Mouse (Mus musculus) midbrain, embryonic 15.5 days (tissue): ENCODE results near the gene Lipf. TPM values are rescaled to one million over a fixed set of nuclear protein-coding genes. Genes with fewer than 3 reads are reported as not detected.

Experiments used
- ATAC-seq: fragments of 200-750 bp; cut with Nextera tagmentation; replicated peaks from 2 replicates; pipeline ENCODE4 v1.8.0; 2017; ENCODE audit warnings: moderate TSS enrichment
- H3K27ac ChIP-seq: fragments of 300-500 bp; sonication (generic); 2 replicates; pipeline ENCODE4 v1.5.1; 2015; ENCODE audit warnings: mild to moderate bottlenecking, inconsistent platforms
- H3K27me3 ChIP-seq: fragments of 300-500 bp; sonication (generic); replicated peaks from 2 replicates; pipeline ENCODE4 v1.6.1; 2015; ENCODE audit warnings: inconsistent platforms
- H3K36me3 ChIP-seq: fragments of 300-500 bp; sonication (generic); replicated peaks from 2 replicates; pipeline ENCODE4 v1.6.1; 2015; ENCODE audit warnings: inconsistent platforms
- H3K4me1 ChIP-seq: fragments of 300-500 bp; sonication (generic); 2 replicates; pipeline ENCODE4 v1.6.1; 2015; ENCODE audit warnings: inconsistent platforms
- H3K4me2 ChIP-seq: fragments of 300-500 bp; sonication (generic); 2 replicates; pipeline ENCODE4 v1.6.1; 2015; ENCODE audit warnings: inconsistent platforms, mild to moderate bottlenecking, moderate library complexity
- H3K4me3 ChIP-seq: fragments of 300-500 bp; sonication (generic); 2 replicates; pipeline ENCODE4 v1.5.1; 2015; ENCODE audit warnings: mild to moderate bottlenecking, inconsistent platforms
- H3K9ac ChIP-seq: fragments of 300-500 bp; sonication (generic); 2 replicates; pipeline ENCODE4 v1.6.1; 2015; ENCODE audit warnings: mild to moderate bottlenecking, inconsistent platforms
- H3K9me3 ChIP-seq: fragments of 300-500 bp; sonication (generic); 2 replicates; pipeline ENCODE4 v1.6.1; 2016; ENCODE audit warnings: inconsistent platforms
- WGBS: fragments of 180-500 bp; shearing (Covaris S2); methylation state at CpG from one replicate; pipeline ENCODE4 v1.1.7; 2015; ENCODE audit warnings: mixed read lengths; 5-methylcytosine and 5-hydroxymethylcytosine counted together
- polyA plus RNA-seq: library from polyadenylated mRNA; unstranded; fragments of >200 nt; fragmentation: Nextera tagmentation; extraction: Ambion mirVana; gene quantifications from 2 replicates; pipeline ENCODE4 v1.2.1, GENCODE M21; 2015

Lipf gene
- not detected in 2 replicates for polyA plus RNA-seq

GRCm38 (mm10) chr19:33960887-33961286 lies at the start of gene Lipf:
Gene Lipf (plus strand): TSS chr19:33961187.
- no peaks in the 10 kb centered on the region for H3K36me3 ChIP-seq

GRCm38 (mm10) chr19:33924099-33924498 lies 36.9 kb upstream of the Lipf start:
- no peaks in the 10 kb centered on the region for H3K9me3 ChIP-seq
- H3K27ac ChIP-seq = no peak overlapping the region
- H3K36me3 ChIP-seq = no peaks in the 10 kb centered on the region
- H3K4me3 ChIP-seq = no peak overlapping the region
- no peak overlapping the region for H3K4me2 ChIP-seq
- no peak for ATAC-seq
- H3K27me3 ChIP-seq = no peaks in the 10 kb centered on the region
- no peak overlapping the region for H3K9ac ChIP-seq
- H3K4me1 ChIP-seq = no peaks in the 10 kb centered on the region

More at GRCm38 (mm10) chr19:33960887-33961286, at the start of gene Lipf:
- Histone ChIP-seq H3K9me3 (no peaks in the 10 kb centered on the region), H3K27me3 (no peaks in the 10 kb centered on the region), H3K4me3 (no peak within 1 kb of the TSS), H3K27ac (no peak within 1 kb of the TSS), H3K4me1 (no peaks in the 10 kb centered on the region), H3K9ac (no peak within 1 kb of the TSS), H3K4me2 (no peak within 1 kb of the TSS)
- no peak for ATAC-seq

- 45% methylated on average over 3 of the region's 3 CpGs for whole genome bisulfite sequencing
- Histone ChIP-seq H3K9ac (no peak overlapping the region), H3K27me3 (no peaks in the 10 kb centered on the region), H3K9me3 (no peaks in the 10 kb centered on the region), H3K36me3 (no peaks in the 10 kb centered on the region), H3K4me1 (no peaks in the 10 kb centered on the region), H3K27ac (no peak overlapping the region), H3K4me3 (no peak overlapping the region), H3K4me2 (no peak overlapping the region)
- ATAC-seq = no peak
Observed at GRCm38 (mm10) chr19:33979007-33979406, 18.0 kb downstream of the Lipf start.

- whole genome bisulfite sequencing = 94% methylated on average over 3 of the region's 3 CpGs
- no peak for ATAC-seq
- H3K4me2 ChIP-seq = no peak overlapping the region
- H3K4me3 ChIP-seq = no peak overlapping the region
- H3K9ac ChIP-seq = no peak overlapping the region
- H3K27ac ChIP-seq = no peak overlapping the region
- H3K4me1 ChIP-seq = no peaks in the 10 kb centered on the region
- H3K9me3 ChIP-seq = no peaks in the 10 kb centered on the region
- H3K36me3 ChIP-seq = no peaks in the 10 kb centered on the region
- H3K27me3 ChIP-seq = no peaks in the 10 kb centered on the region
Observed at GRCm38 (mm10) chr19:33983043-33983442, 22.1 kb downstream of the Lipf start.

GRCm38 (mm10) chr19:34008002-34008401 lies 47.0 kb downstream of the Lipf start, which contains the start of gene Lipk:
Gene Lipk (plus strand): TSS chr19:34008290.
- H3K36me3 ChIP-seq = no peaks in the 10 kb centered on the region
- H3K27ac ChIP-seq = no peak within 1 kb of the TSS
- H3K4me3 ChIP-seq = no peak within 1 kb of the TSS
- no peak within 1 kb of the TSS for H3K4me2 ChIP-seq
- H3K27me3 ChIP-seq = no peaks in the 10 kb centered on the region
- no peaks in the 10 kb centered on the region for H3K9me3 ChIP-seq
- WGBS = 89% methylated on average over 6 of the region's 6 CpGs
- no peak for ATAC-seq
- no peaks in the 10 kb centered on the region for H3K4me1 ChIP-seq
- no peak within 1 kb of the TSS for H3K9ac ChIP-seq

- no peak overlapping the region for H3K27ac ChIP-seq
- no peaks in the 10 kb centered on the region for H3K4me1 ChIP-seq
- 88% methylated on average over 11 of the region's 11 CpGs for WGBS
- no peak for ATAC-seq
- no peaks in the 10 kb centered on the region for H3K27me3 ChIP-seq
- no peaks in the 10 kb centered on the region for H3K36me3 ChIP-seq
- H3K9me3 ChIP-seq = no peaks in the 10 kb centered on the region
- no peak overlapping the region for H3K4me2 ChIP-seq
- no peak overlapping the region for H3K4me3 ChIP-seq
- H3K9ac ChIP-seq = no peak overlapping the region
Observed at GRCm38 (mm10) chr19:34021440-34022172, 60.6 kb downstream of the Lipf start.

GRCm38 (mm10) chr19:34022759-34023158 lies 61.8 kb downstream of the Lipf start:
- Histone ChIP-seq H3K4me3 (no peak overlapping the region), H3K27me3 (no peaks in the 10 kb centered on the region), H3K27ac (no peak overlapping the region), H3K9me3 (no peaks in the 10 kb centered on the region), H3K36me3 (no peaks in the 10 kb centered on the region), H3K4me2 (no peak overlapping the region), H3K4me1 (no peaks in the 10 kb centered on the region), H3K9ac (no peak overlapping the region)
- 51% methylated on average over 3 of the region's 3 CpGs for WGBS
- no peak for ATAC-seq

Other genes with a start within 250 kb of the Lipf start
- 0.41 and 0.63 TPM in 2 replicates for gene Lipo2, start 209.8 kb upstream of the Lipf start, polyA plus RNA-seq
- 12.8 and 12.9 TPM in 2 replicates for gene Lipo3, start 199.2 kb upstream of the Lipf start, polyA plus RNA-seq
- gene Lipo1, start 173.7 kb upstream of the Lipf start, polyA plus RNA-seq = not detected in 2 replicates
- not detected in 2 replicates for gene Lipk, start 47.1 kb downstream of the Lipf start, polyA plus RNA-seq
- not detected in 2 replicates for gene Lipn, start 106.2 kb downstream of the Lipf start, polyA plus RNA-seq
- gene Lipm, start 139.7 kb downstream of the Lipf start, polyA plus RNA-seq = not detected in 2 replicates
- gene Ankrd22, start 204.9 kb downstream of the Lipf start, polyA plus RNA-seq = 0.12 TPM in 1 of 2 replicates, not detected in the other
- gene Stambpl1, start 231.0 kb downstream of the Lipf start, polyA plus RNA-seq = 16.0 and 16.5 TPM in 2 replicates